Mouse (Mus musculus) forebrain, embryonic 13.5 days (tissue): ENCODE measurements around the gene Olfr1179. TPM values are rescaled to one million over a fixed set of nuclear protein-coding genes. Genes with fewer than 3 reads are reported as not detected.
"Not testable (repeated sequence)": the region's sequence is repeated elsewhere in the genome, so short reads cannot be mapped to it uniquely, and the experiment has no call there.

Experiments
- ATAC-seq: fragments of 200-750 bp; cut with Nextera tagmentation; 2 replicates; pipeline ENCODE4 v1.8.0; 2017
- H3K27ac ChIP-seq: fragments of 300-500 bp; sonication (generic); 2 replicates; pipeline ENCODE4 v1.5.1; 2015; ENCODE audit warnings: inconsistent platforms, mild to moderate bottlenecking, moderate library complexity
- H3K27me3 ChIP-seq: fragments of 300-500 bp; sonication (generic); 2 replicates; pipeline ENCODE4 v1.6.1; 2015; ENCODE audit warnings: mild to moderate bottlenecking, inconsistent platforms
- H3K36me3 ChIP-seq: fragments of 300-500 bp; sonication (generic); 2 replicates; pipeline ENCODE4 v1.6.1; 2015; ENCODE audit warnings: mild to moderate bottlenecking, inconsistent platforms; ENCODE audit not compliant: poor library complexity, severe bottlenecking
- H3K4me1 ChIP-seq: fragments of 300-500 bp; sonication (generic); 2 replicates; pipeline ENCODE4 v1.6.1; 2015; ENCODE audit warnings: inconsistent platforms
- H3K4me2 ChIP-seq: fragments of 300-500 bp; sonication (generic); 2 replicates; pipeline ENCODE4 v1.6.1; 2015; ENCODE audit warnings: inconsistent platforms, mild to moderate bottlenecking, moderate library complexity
- H3K4me3 ChIP-seq: fragments of 300-500 bp; sonication (generic); 2 replicates; pipeline ENCODE4 v1.5.1; 2015; ENCODE audit warnings: mild to moderate bottlenecking, inconsistent platforms
- H3K9ac ChIP-seq: fragments of 300-500 bp; sonication (generic); 2 replicates; pipeline ENCODE4 v1.6.1; 2015; ENCODE audit warnings: mild to moderate bottlenecking, inconsistent platforms
- H3K9me3 ChIP-seq: fragments of 300-500 bp; sonication (generic); replicated peaks from 2 replicates; pipeline ENCODE4 v1.6.1; 2016; ENCODE audit warnings: inconsistent platforms
- WGBS: fragments of 180-500 bp; shearing (Covaris S2); methylation state at CpG from one replicate; pipeline ENCODE4 v1.1.7; 2015; 5-methylcytosine and 5-hydroxymethylcytosine counted together
- polyA plus RNA-seq: library from polyadenylated mRNA; unstranded; fragments of >200 nt; fragmentation: Nextera tagmentation; extraction: Ambion mirVana; gene quantifications from 2 replicates; pipeline ENCODE4 v1.2.1, GENCODE M21; 2015

Gene Olfr1179
- not detected in 2 replicates for polyA plus RNA-seq

DNA sequence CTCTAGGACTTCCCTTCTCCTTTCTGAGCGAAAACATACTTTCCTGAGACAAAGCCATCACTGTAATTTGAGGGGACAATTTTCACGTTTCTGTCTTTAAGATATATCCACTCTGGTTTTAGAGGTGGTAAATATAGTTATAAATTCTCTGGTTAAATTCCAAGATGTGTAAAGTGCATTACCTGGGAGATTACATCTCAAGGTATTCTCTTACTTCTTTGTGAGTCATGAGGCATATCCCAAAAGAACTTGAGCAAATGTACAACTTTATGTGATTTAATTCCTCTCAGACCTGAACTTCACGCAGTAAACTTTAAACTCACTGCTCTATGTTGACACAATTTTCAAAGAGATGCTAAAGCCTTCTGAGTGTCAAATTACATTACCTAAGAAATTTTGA, at the start of gene Olfr1179:
Olfr1179 (minus strand) TSS at position 101 of the 400 bp plus-strand sequence.
- no peak within 1 kb of the TSS for H3K9ac ChIP-seq
- H3K27ac ChIP-seq: no peak within 1 kb of the TSS
- no peaks in the 10 kb centered on the region for H3K4me1 ChIP-seq
- H3K36me3 ChIP-seq: no peaks in the 10 kb centered on the region
- H3K9me3 ChIP-seq: no peaks in the 10 kb centered on the region
- H3K27me3 ChIP-seq: no peaks in the 10 kb centered on the region
- WGBS: 94% methylated on average over 3 of the region's 3 CpGs
- H3K4me3 ChIP-seq: no peak within 1 kb of the TSS
- ATAC-seq: no peak
- no peak within 1 kb of the TSS for H3K4me2 ChIP-seq

DNA sequence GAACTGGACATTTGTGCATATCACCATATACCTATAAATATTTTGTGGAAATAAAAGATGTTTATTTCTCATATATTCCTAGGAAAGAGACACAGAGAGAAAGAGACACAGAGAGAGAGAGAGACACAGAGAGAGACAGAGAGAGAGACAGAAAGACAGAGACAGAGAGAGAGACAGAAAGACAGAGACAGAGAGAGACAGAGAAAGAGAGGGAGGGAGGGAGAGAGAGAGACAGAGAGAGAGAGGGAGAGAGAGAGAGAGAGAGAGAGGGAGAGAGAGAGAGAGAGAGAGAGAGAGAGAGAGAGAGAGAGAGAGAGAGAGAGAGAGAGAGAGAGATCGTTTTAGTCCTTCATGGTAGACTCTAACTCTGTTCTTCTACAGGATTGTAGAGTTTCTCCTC, 48.3 kb upstream of the Olfr1179 start, which contains the start of gene Olfr1183:
Olfr1183 (plus strand) TSS at position 301 of the 400 bp plus-strand sequence.
- not testable (repeated sequence) for H3K4me3 ChIP-seq, ATAC-seq, H3K27ac ChIP-seq, H3K4me2 ChIP-seq, H3K27me3 ChIP-seq, H3K9ac ChIP-seq, H3K4me1 ChIP-seq, H3K9me3 ChIP-seq, H3K36me3 ChIP-seq
- 88% methylated on average over 1 of the region's 1 CpGs for WGBS

DNA sequence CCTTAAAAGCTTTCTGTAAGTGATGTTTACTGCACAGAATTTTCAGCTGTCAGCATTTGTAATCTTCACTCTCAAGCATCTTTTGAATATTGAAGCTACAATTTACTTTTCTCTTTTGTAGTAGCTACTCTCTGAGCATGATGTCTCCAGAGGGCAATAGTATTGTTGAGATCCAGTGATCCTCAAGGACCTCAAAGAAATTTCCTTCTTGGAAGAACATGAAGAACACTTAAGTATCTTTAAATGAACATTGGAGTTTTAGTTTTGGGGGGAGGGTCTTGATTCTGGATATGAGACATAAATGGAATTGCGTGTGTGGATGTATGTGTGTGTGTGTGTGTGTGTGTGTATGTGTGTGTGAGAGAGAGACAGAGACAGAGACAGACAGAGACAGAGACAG, 42.8 kb upstream of the Olfr1179 start, which contains the start of gene Gm13757:
Gm13757 (minus strand) TSS at position 101 of the 400 bp plus-strand sequence.
- H3K36me3 ChIP-seq: no peaks in the 10 kb centered on the region
- H3K4me2 ChIP-seq: no peak within 1 kb of the TSS
- H3K27me3 ChIP-seq: no peaks in the 10 kb centered on the region
- H3K4me1 ChIP-seq: no peaks in the 10 kb centered on the region
- no peak within 1 kb of the TSS for H3K27ac ChIP-seq
- no peak within 1 kb of the TSS for H3K9ac ChIP-seq
- no peaks in the 10 kb centered on the region for H3K9me3 ChIP-seq
- ATAC-seq: no peak
- 90% methylated on average over 1 of the region's 1 CpGs for WGBS
- no peak within 1 kb of the TSS for H3K4me3 ChIP-seq

DNA sequence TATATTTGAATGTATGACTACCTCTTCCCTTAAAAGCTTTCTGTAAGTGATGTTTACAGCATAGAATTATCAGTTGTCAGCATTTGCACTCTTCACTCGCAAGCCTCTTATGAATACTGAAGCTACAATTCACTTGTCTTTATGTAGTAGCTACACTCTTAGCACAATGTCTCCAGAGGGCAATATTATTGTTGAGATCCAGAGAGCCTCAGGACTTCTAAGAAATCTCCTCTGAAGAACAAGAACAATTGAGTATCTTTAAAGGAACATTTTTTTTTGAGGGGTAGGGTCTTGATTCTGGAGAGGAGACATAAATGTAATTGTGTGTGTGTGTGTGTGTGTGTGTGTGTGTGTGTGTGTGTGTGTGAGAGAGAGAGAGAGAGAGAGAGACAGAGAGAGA, 19.8 kb upstream of the Olfr1179 start, which contains the start of gene Olfr1181:
Olfr1181 (minus strand) TSS at position 101 of the 400 bp plus-strand sequence.
- H3K27me3 ChIP-seq: no peaks in the 10 kb centered on the region
- 92% methylated on average over 1 of the region's 1 CpGs for WGBS
- ATAC-seq: no peak

DNA sequence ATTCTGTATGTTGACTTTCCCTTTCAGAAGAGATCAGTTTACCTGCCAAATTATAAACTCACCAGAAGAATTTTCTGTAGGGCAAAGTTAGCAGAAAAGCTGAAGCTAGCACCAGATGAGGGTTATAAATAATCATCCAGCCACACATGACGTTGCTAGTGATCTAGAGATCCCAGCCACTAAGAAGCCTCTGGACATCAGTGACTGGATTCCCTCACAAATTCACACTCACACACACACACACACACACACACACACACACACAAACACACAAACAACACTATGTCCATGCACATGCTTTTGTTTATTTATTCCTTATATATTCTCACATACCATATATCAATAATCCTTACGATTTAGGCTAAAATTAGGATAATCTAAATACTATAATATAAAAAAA, 12.8 kb upstream of the Olfr1179 start, which contains the start of gene Olfr1180:
Olfr1180 (minus strand) TSS at position 101 of the 400 bp plus-strand sequence.
- 90% methylated on average over 2 of the region's 2 CpGs for WGBS
- Histone ChIP-seq H3K9me3 (no peaks in the 10 kb centered on the region), H3K27me3 (no peaks in the 10 kb centered on the region), H3K4me2 (no peak within 1 kb of the TSS), H3K4me3 (no peak within 1 kb of the TSS), H3K4me1 (no peaks in the 10 kb centered on the region), H3K9ac (no peak within 1 kb of the TSS), H3K36me3 (no peaks in the 10 kb centered on the region), H3K27ac (no peak within 1 kb of the TSS)
- ATAC-seq: no peak

More for the DNA sequence above, 19.8 kb upstream of the Olfr1179 start, which contains the start of gene Olfr1181:
- Histone ChIP-seq H3K27ac (no peak within 1 kb of the TSS), H3K4me2 (no peak within 1 kb of the TSS), H3K36me3 (no peaks in the 10 kb centered on the region), H3K9me3 (no peaks in the 10 kb centered on the region), H3K4me1 (no peaks in the 10 kb centered on the region), H3K9ac (no peak within 1 kb of the TSS), H3K4me3 (no peak within 1 kb of the TSS)

DNA sequence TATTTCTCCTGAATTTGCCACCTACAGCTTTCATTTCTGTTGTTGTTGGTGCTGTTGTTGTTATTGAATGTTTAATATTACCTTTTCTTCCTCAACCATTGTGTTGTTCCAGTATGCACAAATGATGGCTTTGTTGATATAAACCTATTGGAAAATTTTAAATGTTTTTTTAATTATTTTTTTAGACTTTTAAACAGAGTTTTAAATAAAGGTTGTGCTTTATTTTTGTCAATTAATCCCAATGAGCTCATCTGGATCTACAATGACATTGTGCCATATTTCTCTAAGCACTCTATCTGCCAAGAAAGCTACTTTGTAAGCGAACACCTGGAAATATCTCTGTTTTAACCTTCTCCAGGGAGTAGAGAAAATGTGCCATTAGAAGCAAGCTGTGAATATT, 19.5 kb downstream of the Olfr1179 start, which contains the start of gene Olfr1178:
Olfr1178 (plus strand) TSS at position 301 of the 400 bp plus-strand sequence.
- 75% methylated on average over 1 of the region's 1 CpGs for WGBS
- Histone ChIP-seq H3K4me2 (no peak within 1 kb of the TSS), H3K9me3 (no peaks in the 10 kb centered on the region), H3K9ac (no peak within 1 kb of the TSS), H3K27ac (no peak within 1 kb of the TSS), H3K4me3 (no peak within 1 kb of the TSS), H3K27me3 (no peaks in the 10 kb centered on the region), H3K4me1 (no peaks in the 10 kb centered on the region), H3K36me3 (no peaks in the 10 kb centered on the region)
- ATAC-seq: no peak

DNA sequence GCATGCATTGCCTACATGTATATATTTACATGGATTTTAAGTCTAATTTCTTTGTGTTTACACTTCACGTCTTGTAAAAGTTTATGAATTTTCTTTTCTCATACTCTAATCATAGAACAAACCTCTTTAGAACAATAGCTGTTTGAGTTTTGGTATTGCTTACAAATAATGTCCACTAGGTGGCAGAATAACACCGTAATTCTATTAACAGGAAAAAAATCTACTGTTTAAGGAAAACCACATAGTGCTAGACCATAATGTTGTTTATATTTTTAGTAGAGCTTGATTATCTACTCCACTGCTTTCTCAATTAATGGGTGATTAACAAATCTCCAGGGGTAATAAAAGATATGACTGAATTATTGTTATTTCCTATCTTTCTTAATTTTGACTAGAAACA, 49.9 kb downstream of the Olfr1179 start:
- Histone ChIP-seq H3K27me3 (no peaks in the 10 kb centered on the region), H3K36me3 (no peaks in the 10 kb centered on the region)
- 4% methylated on average over 2 of the region's 2 CpGs for WGBS

More for the DNA sequence above, 49.9 kb downstream of the Olfr1179 start:
- no peak overlapping the region for H3K4me2 ChIP-seq
- no peak overlapping the region for H3K9ac ChIP-seq
- no peak overlapping the region for H3K4me3 ChIP-seq
- H3K9me3 ChIP-seq: no peaks in the 10 kb centered on the region
- ATAC-seq: peak; percentile 57; the same call in 1 of the 2 replicates
- H3K27ac ChIP-seq: no peak overlapping the region
- no peaks in the 10 kb centered on the region for H3K4me1 ChIP-seq

Other genes with a start within 250 kb of the Olfr1179 start
- not detected in 2 replicates for gene Olfr1168, start 224.6 kb downstream of the Olfr1179 start, polyA plus RNA-seq
- gene Olfr1170, start 178.1 kb downstream of the Olfr1179 start, polyA plus RNA-seq: not detected in 2 replicates
- gene Olfr1173, start 126.6 kb downstream of the Olfr1179 start, polyA plus RNA-seq: not detected in 2 replicates
- not detected in 2 replicates for gene Olfr1174-ps, start 91.3 kb downstream of the Olfr1179 start, polyA plus RNA-seq
- not detected in 2 replicates for gene Olfr1175-ps, start 79.2 kb downstream of the Olfr1179 start, polyA plus RNA-seq
- gene Olfr1176, start 69.7 kb downstream of the Olfr1179 start, polyA plus RNA-seq: not detected in 2 replicates
- not detected in 2 replicates for gene Olfr1177-ps, start 60.0 kb downstream of the Olfr1179 start, polyA plus RNA-seq
- not detected in 2 replicates for gene Olfr1178, start 19.4 kb downstream of the Olfr1179 start, polyA plus RNA-seq
- not detected in 2 replicates for gene Olfr1180, start 12.7 kb upstream of the Olfr1179 start, polyA plus RNA-seq
- not detected in 2 replicates for gene Olfr1181, start 19.7 kb upstream of the Olfr1179 start, polyA plus RNA-seq
- gene Gm13757, start 42.7 kb upstream of the Olfr1179 start, polyA plus RNA-seq: not detected in 2 replicates
- not detected in 2 replicates for gene Olfr1183, start 48.4 kb upstream of the Olfr1179 start, polyA plus RNA-seq
- gene Olfr1184, start 77.1 kb upstream of the Olfr1179 start, polyA plus RNA-seq: not detected in 2 replicates
- not detected in 2 replicates for gene Olfr1185-ps1, start 86.9 kb upstream of the Olfr1179 start, polyA plus RNA-seq
- not detected in 2 replicates for gene Olfr1186, start 112.1 kb upstream of the Olfr1179 start, polyA plus RNA-seq
- gene Olfr1188, start 150.5 kb upstream of the Olfr1179 start, polyA plus RNA-seq: not detected in 2 replicates
- gene Olfr1189, start 180.0 kb upstream of the Olfr1179 start, polyA plus RNA-seq: not detected in 2 replicates
- gene Olfr1191-ps1, start 234.1 kb upstream of the Olfr1179 start, polyA plus RNA-seq: not detected in 2 replicates
- not detected in 2 replicates for gene Olfr1192-ps1, start 242.1 kb upstream of the Olfr1179 start, polyA plus RNA-seq